Mouse (Mus musculus) testis, adult 2 months (tissue): ENCODE results near the gene Scg3.

Experiments
- CTCF ChIP-seq: fragments of 200-500 bp; IDR thresholded peaks from 2 replicates; pipeline ENCODE4 v1.5.1; 2012; ENCODE audit warnings: low read depth, mild to moderate bottlenecking, inconsistent platforms, low read length, moderate library complexity; ENCODE audit not compliant: control insufficient read depth, insufficient read depth, insufficient replicate concordance
- POLR2A ChIP-seq: fragments of 200-500 bp; IDR thresholded peaks from 2 replicates; pipeline ENCODE4 v1.6.1; 2012; ENCODE audit warnings: low read depth, mild to moderate bottlenecking, inconsistent platforms, low read length, moderate library complexity; ENCODE audit not compliant: control insufficient read depth

- no peak for TF ChIP-seq CTCF
- TF ChIP-seq POLR2A = no peak; the same call in 1 of the 2 replicates
Measured at GRCm38 (mm10) chr9:75599191-75599841, 84.5 kb downstream of the Scg3 start.
